Mouse (Mus musculus) skeletal muscle tissue, adult 2 months (tissue): ENCODE data around the gene Olfr1232.

Experiments used
- DNase-seq: peaks from one replicate; pipeline ENCODE4 v3.0.0-alpha.2; 2012; ENCODE audit warnings: low read depth, low spot score

Olfr1232 gene

GRCm38 (mm10) chr2:89329575-89329974 is at the start of gene Olfr1232:
TSS of gene Olfr1232 (minus strand) at chr2:89329675.
- no peak for DNase-seq

GRCm38 (mm10) chr2:89364765-89365164 is 35.3 kb upstream of the Olfr1232 start, which contains the start of gene Olfr1234:
TSS of gene Olfr1234 (minus strand) at chr2:89364865.
- DNase-seq: no peak

GRCm38 (mm10) chr2:89342298-89342697 is 12.8 kb upstream of the Olfr1232 start, which contains the start of gene Olfr1233:
TSS of gene Olfr1233 (minus strand) at chr2:89342398.
- no peak for DNase-seq

GRCm38 (mm10) chr2:89306974-89307373 is 22.5 kb downstream of the Olfr1232 start, which contains the start of gene Olfr1231:
TSS of gene Olfr1231 (minus strand) at chr2:89307074.
- DNase-seq: no peak

GRCm38 (mm10) chr2:89297168-89297567 is 32.3 kb downstream of the Olfr1232 start, which contains the start of gene Olfr1230:
TSS of gene Olfr1230 (minus strand) at chr2:89297268.
- DNase-seq: no peak

GRCm38 (mm10) chr2:89287914-89288313 is 41.6 kb downstream of the Olfr1232 start, which contains the start of gene Olfr1229:
TSS of gene Olfr1229 (minus strand) at chr2:89288014.
- DNase-seq: no peak
